Mouse (Mus musculus): ENCODE data around the gene Krt80. TPM values are rescaled to one million over a fixed set of nuclear protein-coding genes. Genes with fewer than 3 reads are reported as not detected.

Krt80 gene
- polyA plus RNA-seq (2012; rRNA removed; ENCODE audit: low replicate concordance): 5.4 and 9.7 TPM in 2 replicates

GRCm38 (mm10) chr15:101370101-101370911 is at the start of gene Krt80:
Gene Krt80, minus strand, starts transcription at chr15:101370162.

GRCm38 (mm10) chr15:101410775-101411174 is 40.8 kb upstream of the Krt80 start, which contains the start of gene Krt7:
Gene Krt7, plus strand, starts transcription at chr15:101411043.

Other genes with a start within 250 kb of the Krt80 start
- gene Acvrl1, start 241.6 kb downstream of the Krt80 start, polyA plus RNA-seq (2012; rRNA removed; ENCODE audit: low replicate concordance): 77.8 and 83.1 TPM in 2 replicates
- gene Acvr1b, start 196.1 kb downstream of the Krt80 start, polyA plus RNA-seq (2012; rRNA removed; ENCODE audit: low replicate concordance): 21.5 and 26.6 TPM in 2 replicates
- gene Grasp, start 146.0 kb downstream of the Krt80 start, polyA plus RNA-seq (2012; rRNA removed; ENCODE audit: low replicate concordance): 12.0 and 25.9 TPM in 2 replicates
- gene Nr4a1, start 115.9 kb downstream of the Krt80 start, polyA plus RNA-seq (2012; rRNA removed; ENCODE audit: low replicate concordance): 7.7 and 12.7 TPM in 2 replicates
- gene Atg101, start 85.9 kb downstream of the Krt80 start, polyA plus RNA-seq (2012; rRNA removed; ENCODE audit: low replicate concordance): 35.4 and 37.5 TPM in 2 replicates
- gene 6030408B16Rik, start 77.0 kb downstream of the Krt80 start, polyA plus RNA-seq (2012; rRNA removed; ENCODE audit: low replicate concordance): 3.4 and 39.0 TPM in 2 replicates
- gene Krt7, start 40.9 kb upstream of the Krt80 start, polyA plus RNA-seq (2012; rRNA removed; ENCODE audit: low replicate concordance): 2.1 and 35.5 TPM in 2 replicates
- 0.67 TPM in 1 of 2 replicates, not detected in the other for gene Krt87, start 68.6 kb upstream of the Krt80 start, polyA plus RNA-seq (2012; rRNA removed; ENCODE audit: low replicate concordance)
- gene Krt88, start 77.6 kb upstream of the Krt80 start, polyA plus RNA-seq (2012; rRNA removed; ENCODE audit: low replicate concordance): not detected in 2 replicates
- gene Krt81, start 93.6 kb upstream of the Krt80 start, polyA plus RNA-seq (2012; rRNA removed; ENCODE audit: low replicate concordance): 0.35 TPM in 1 of 2 replicates, not detected in the other
- gene Krt86, start 103.3 kb upstream of the Krt80 start, polyA plus RNA-seq (2012; rRNA removed; ENCODE audit: low replicate concordance): not detected in 2 replicates
- gene Krt83, start 121.3 kb upstream of the Krt80 start, polyA plus RNA-seq (2012; rRNA removed; ENCODE audit: low replicate concordance): 19.3 TPM in 1 of 2 replicates, not detected in the other
- gene Gm49425, start 147.1 kb upstream of the Krt80 start, polyA plus RNA-seq (2012; rRNA removed; ENCODE audit: low replicate concordance): 3.8 TPM in 1 of 2 replicates, not detected in the other
- gene Krt84, start 162.7 kb upstream of the Krt80 start, polyA plus RNA-seq (2012; rRNA removed; ENCODE audit: low replicate concordance): not detected in 2 replicates
- not detected in 2 replicates for gene Krt82, start 180.5 kb upstream of the Krt80 start, polyA plus RNA-seq (2012; rRNA removed; ENCODE audit: low replicate concordance)
- gene Krt90, start 192.8 kb upstream of the Krt80 start, polyA plus RNA-seq (2012; rRNA removed; ENCODE audit: low replicate concordance): 0.84 TPM in 1 of 2 replicates, not detected in the other
- not detected in 2 replicates for gene Krt75, start 203.7 kb upstream of the Krt80 start, polyA plus RNA-seq (2012; rRNA removed; ENCODE audit: low replicate concordance)

Measured in subcutaneous adipose tissue, adult 2 months (tissue).